Mouse (Mus musculus) embryonic facial prominence, embryonic 11.5 days (tissue): ENCODE data around the gene Hectd1. TPM values are rescaled to one million over a fixed set of nuclear protein-coding genes. Genes with fewer than 3 reads are reported as not detected.

Experiments
- ATAC-seq: fragments of 200-750 bp; cut with Nextera tagmentation; replicated peaks from 2 replicates; pipeline ENCODE4 v1.8.0; 2017; ENCODE audit warnings: low read depth; ENCODE audit not compliant: insufficient number of reproducible peaks, low FRiP score, low TSS enrichment
- DNase-seq: peaks from one replicate; pipeline ENCODE4 v3.0.0-alpha.2; 2015; ENCODE audit warnings: low spot score
- H3K27ac ChIP-seq: fragments of 300-500 bp; sonication (generic); replicated peaks from 2 replicates; pipeline ENCODE4 v1.5.1; 2014; ENCODE audit warnings: mild to moderate bottlenecking, low read depth, low read length, control low read depth
- H3K27me3 ChIP-seq: fragments of 300-500 bp; sonication (generic); 2 replicates; pipeline ENCODE4 v1.6.1; 2014; ENCODE audit warnings: mild to moderate bottlenecking, low read length, moderate library complexity, mixed read lengths; ENCODE audit not compliant: control insufficient read depth, insufficient read depth
- H3K36me3 ChIP-seq: fragments of 300-500 bp; sonication (generic); replicated peaks from 2 replicates; pipeline ENCODE4 v1.6.1; 2014; ENCODE audit warnings: low read depth, mild to moderate bottlenecking, low read length, moderate library complexity, mixed read lengths; ENCODE audit not compliant: control insufficient read depth, insufficient read depth
- H3K4me1 ChIP-seq: fragments of 300-500 bp; sonication (generic); 2 replicates; pipeline ENCODE4 v1.6.1; 2014; ENCODE audit warnings: low read length, mixed read lengths; ENCODE audit not compliant: control insufficient read depth, insufficient read depth
- H3K4me2 ChIP-seq: fragments of 300-500 bp; sonication (generic); 2 replicates; pipeline ENCODE4 v1.6.1; 2014; ENCODE audit warnings: low read depth, mild to moderate bottlenecking, control low read depth, low read length, moderate library complexity
- H3K4me3 ChIP-seq: fragments of 300-500 bp; sonication (generic); 2 replicates; pipeline ENCODE4 v1.5.1; 2014; ENCODE audit warnings: low read depth, low read length, control low read depth
- H3K9ac ChIP-seq: fragments of 300-500 bp; sonication (generic); replicated peaks from 2 replicates; pipeline ENCODE4 v1.6.1; 2014; ENCODE audit warnings: mild to moderate bottlenecking, control low read depth, low read length
- H3K9me3 ChIP-seq: fragments of 300-500 bp; sonication (generic); replicated peaks from 2 replicates; pipeline ENCODE4 v1.6.1; 2016; ENCODE audit warnings: mild to moderate bottlenecking, low read length, inconsistent platforms, mixed read lengths; ENCODE audit not compliant: control insufficient read depth
- WGBS: fragments of 180-500 bp; shearing (Covaris S2); extraction: QIAGEN DNeasy Blood & Tissue Kit; methylation state at CpG from one replicate; pipeline ENCODE4 v1.1.7; 2014; 5-methylcytosine and 5-hydroxymethylcytosine counted together
- polyA plus RNA-seq: library from polyadenylated mRNA; unstranded; fragments of >200 nt; fragmentation: Nextera tagmentation; extraction: Ambion mirVana; gene quantifications from 2 replicates; pipeline ENCODE4 v1.2.1, GENCODE M21; 2014

Gene Hectd1
- polyA plus RNA-seq, 1 experiment from 2014 or later: 33.7 TPM

- H3K27ac ChIP-seq: no peak overlapping the region
- no peak overlapping the region for H3K4me3 ChIP-seq
- WGBS: 82% methylated on average over 2 of the region's 2 CpGs
- H3K4me1 ChIP-seq: no peaks in the 10 kb centered on the region
- no peaks in the 10 kb centered on the region for H3K9me3 ChIP-seq
- DNase-seq (no peak), ATAC-seq (no peak)
- no peaks in the 10 kb centered on the region for H3K36me3 ChIP-seq
- H3K27me3 ChIP-seq: no peaks in the 10 kb centered on the region
- no peak overlapping the region for H3K9ac ChIP-seq
- no peak overlapping the region for H3K4me2 ChIP-seq
These were observed 20.6 kb upstream of the Hectd1 start for GRCm38 (mm10) chr12:51849902-51850301.

GRCm38 (mm10) chr12:51847953-51848680 lies 18.8 kb upstream of the Hectd1 start:
- DNase-seq (no peak), ATAC-seq (no peak)
- H3K4me2 ChIP-seq: no peak overlapping the region
- H3K9me3 ChIP-seq: no peaks in the 10 kb centered on the region
- H3K36me3 ChIP-seq: no peaks in the 10 kb centered on the region
- no peak overlapping the region for H3K4me3 ChIP-seq
- no peak overlapping the region for H3K27ac ChIP-seq
- H3K27me3 ChIP-seq: no peaks in the 10 kb centered on the region
- H3K4me1 ChIP-seq: no peaks in the 10 kb centered on the region
- 83% methylated on average over 9 of the region's 9 CpGs for WGBS
- H3K9ac ChIP-seq: no peak overlapping the region

GRCm38 (mm10) chr12:51845261-51845660 lies 15.9 kb upstream of the Hectd1 start:
- Histone ChIP-seq H3K27ac (no peak overlapping the region), H3K4me2 (no peak overlapping the region), H3K27me3 (no peaks in the 10 kb centered on the region), H3K4me1 (no peaks in the 10 kb centered on the region), H3K4me3 (no peak overlapping the region), H3K9me3 (no peaks in the 10 kb centered on the region), H3K9ac (no peak overlapping the region), H3K36me3 (no peaks in the 10 kb centered on the region)
- no peak for DNase-seq
- peak; percentile 50; the same call in 1 of the 2 replicates for ATAC-seq
- 38% methylated on average over 1 of the region's 1 CpGs for WGBS

- H3K27ac ChIP-seq: peak overlapping the region; percentile 62; the same call in 1 of the 2 replicates
- H3K9ac ChIP-seq: peak overlapping the region; percentile 73
- no peaks in the 10 kb centered on the region for H3K27me3 ChIP-seq
- no peaks in the 10 kb centered on the region for H3K9me3 ChIP-seq
- H3K4me1 ChIP-seq: no peaks in the 10 kb centered on the region
- peak overlapping the region; percentile 48 for H3K4me2 ChIP-seq
- ATAC-seq: peak; percentile 98
- H3K36me3 ChIP-seq: no peaks in the 10 kb centered on the region
- peak; percentile 94 for DNase-seq
- H3K4me3 ChIP-seq: peak overlapping the region; percentile 62
- under 1% methylated on average over 17 of the region's 17 CpGs for WGBS
These were observed 15.5 kb upstream of the Hectd1 start for GRCm38 (mm10) chr12:51844771-51845256.

- H3K4me2 ChIP-seq: peak overlapping the region; percentile 48
- H3K9ac ChIP-seq: peak overlapping the region; percentile 73
- 39% methylated on average over 15 of the region's 15 CpGs for WGBS
- H3K4me1 ChIP-seq: no peaks in the 10 kb centered on the region
- H3K27me3 ChIP-seq: no peaks in the 10 kb centered on the region
- no peak for ATAC-seq
- no peak overlapping the region for H3K27ac ChIP-seq
- no peaks in the 10 kb centered on the region for H3K9me3 ChIP-seq
- no peak for DNase-seq
- peak overlapping the region; percentile 62; the same call in 1 of the 2 replicates for H3K4me3 ChIP-seq
- no peaks in the 10 kb centered on the region for H3K36me3 ChIP-seq
These were observed 14.5 kb upstream of the Hectd1 start for GRCm38 (mm10) chr12:51843576-51844520.

- Histone ChIP-seq H3K4me3 (no peak overlapping the region), H3K36me3 (no peaks in the 10 kb centered on the region), H3K4me1 (no peaks in the 10 kb centered on the region), H3K9me3 (no peaks in the 10 kb centered on the region), H3K27ac (no peak overlapping the region), H3K4me2 (no peak overlapping the region), H3K9ac (no peak overlapping the region), H3K27me3 (no peaks in the 10 kb centered on the region)
- WGBS: 61% methylated on average over 6 of the region's 6 CpGs
- DNase-seq (no peak), ATAC-seq (no peak)
These were observed 12.9 kb upstream of the Hectd1 start for GRCm38 (mm10) chr12:51842081-51842864.

GRCm38 (mm10) chr12:51839856-51840255 lies 10.5 kb upstream of the Hectd1 start:
- Histone ChIP-seq H3K9ac (no peak overlapping the region), H3K4me1 (no peaks in the 10 kb centered on the region), H3K4me3 (no peak overlapping the region), H3K36me3 (no peaks in the 10 kb centered on the region), H3K4me2 (no peak overlapping the region), H3K27me3 (no peaks in the 10 kb centered on the region), H3K27ac (no peak overlapping the region), H3K9me3 (no peaks in the 10 kb centered on the region)
- WGBS: 89% methylated on average over 1 of the region's 1 CpGs
- DNase-seq (no peak), ATAC-seq (no peak)
